Mouse (Mus musculus) MEL (cell line): Measurements from ENCODE around the gene Swsap1. TPM values are rescaled to one million over a fixed set of nuclear protein-coding genes. Genes with fewer than 3 reads are reported as not detected.

Experiments used
- DNase-seq: peaks from one replicate; pipeline ENCODE4 v3.0.0; 2011; ENCODE audit warnings: low read depth, low spot score
- H3K27ac ChIP-seq: 2 replicates; pipeline ENCODE4 v1.5.1; 2012; ENCODE audit warnings: low read depth, mild to moderate bottlenecking, control low read depth, low read length, moderate library complexity; ENCODE audit not compliant: control insufficient read depth
- H3K27me3 ChIP-seq, 2 experiments: fragments of 150-350 bp in 1 of 2; sonication (generic) in 1 of 2; 2 replicates each; pipeline ENCODE4 v1.6.1; 2012; ENCODE audit warnings: low read length in 2 of 2, mild to moderate bottlenecking in 2 of 2, improper control_type of control experiment in 1 of 2, moderate library complexity in 1 of 2; ENCODE audit not compliant: insufficient read depth in 2 of 2, control insufficient read depth in 1 of 2
- H3K36me3 ChIP-seq, 2 experiments: 2 replicates each; pipeline ENCODE4 v1.6.1; 2012 to 2014; ENCODE audit warnings: low read length in 2 of 2, improper control_type of control experiment in 1 of 2, inconsistent platforms in 1 of 2, mild to moderate bottlenecking in 1 of 2; ENCODE audit not compliant: insufficient read depth in 2 of 2, control insufficient read depth in 1 of 2
- H3K4me1 ChIP-seq, 2 experiments: fragments of 150-350 bp in 1 of 2; sonication (generic) in 1 of 2; 2 replicates each; pipeline ENCODE4 v1.6.1; 2012; ENCODE audit warnings: low read length in 2 of 2, improper control_type of control experiment in 1 of 2, mild to moderate bottlenecking in 1 of 2; ENCODE audit not compliant: insufficient read depth in 2 of 2, control insufficient read depth in 1 of 2
- H3K4me3 ChIP-seq, 2 experiments: fragments of 150-350 bp in 1 of 2; sonication (generic) in 1 of 2; 2 replicates each; pipeline ENCODE4 v1.5.1; 2012; ENCODE audit warnings: low read depth in 2 of 2, low read length in 2 of 2, mild to moderate bottlenecking in 2 of 2, moderate library complexity in 2 of 2, control low read depth in 1 of 2, improper control_type of control experiment in 1 of 2; ENCODE audit not compliant: control insufficient read depth in 1 of 2, insufficient read depth in 1 of 2
- H3K79me2 ChIP-seq: 2 replicates; pipeline ENCODE4 v1.6.1; 2012; ENCODE audit warnings: mild to moderate bottlenecking, low read length, moderate library complexity; ENCODE audit not compliant: control insufficient read depth, poor library complexity, insufficient read depth
- H3K9ac ChIP-seq: 2 replicates; pipeline ENCODE4 v1.6.1; 2012; ENCODE audit warnings: low read depth, mild to moderate bottlenecking, control low read depth, low read length, moderate library complexity; ENCODE audit not compliant: control insufficient read depth, poor library complexity, severe bottlenecking
- H3K9me3 ChIP-seq: fragments of 150-350 bp; sonication (generic); replicated peaks from 2 replicates; pipeline ENCODE4 v1.6.1; 2012; ENCODE audit warnings: mild to moderate bottlenecking, low read length, improper control_type of control experiment, moderate library complexity; ENCODE audit not compliant: insufficient read depth
- BHLHE40 ChIP-seq: IDR thresholded peaks from 2 replicates; pipeline ENCODE4 v1.6.1; 2012; ENCODE audit warnings: low read depth, mild to moderate bottlenecking, inconsistent platforms, low read length, improper control_type of control experiment, borderline replicate concordance
- CHD1 ChIP-seq: IDR thresholded peaks from 2 replicates; pipeline ENCODE4 v1.6.1; 2012; ENCODE audit warnings: low read depth, mild to moderate bottlenecking, inconsistent platforms, low read length, improper control_type of control experiment
- CHD2 ChIP-seq: IDR thresholded peaks from 2 replicates; pipeline ENCODE4 v1.6.1; 2011; ENCODE audit warnings: low read length, improper control_type of control experiment
- EP300 ChIP-seq, 2 experiments: IDR thresholded peaks; 2 replicates each; pipeline ENCODE4 v1.6.1; 2011; ENCODE audit warnings: improper control_type of control experiment in 2 of 2, low read length in 2 of 2, low read depth in 1 of 2, mild to moderate bottlenecking in 1 of 2
- GATA1 ChIP-seq: IDR thresholded peaks from 2 replicates; pipeline ENCODE4 v1.6.1; 2011; ENCODE audit warnings: low read depth, low read length, improper control_type of control experiment
- KAT2A ChIP-seq: conservative IDR thresholded peaks from 2 replicates; pipeline ENCODE4 v1.6.1; 2012; ENCODE audit warnings: low read depth, low read length, improper control_type of control experiment, inconsistent platforms
- MEF2A ChIP-seq: IDR thresholded peaks from 2 replicates; pipeline ENCODE4 v1.6.1; 2014; ENCODE audit warnings: low read depth, mild to moderate bottlenecking, inconsistent platforms, low read length, improper control_type of control experiment; ENCODE audit not compliant: poor library complexity, insufficient replicate concordance, severe bottlenecking; ENCODE audit errors: extremely low read depth
- NELFE ChIP-seq: IDR thresholded peaks from 2 replicates; pipeline ENCODE4 v1.6.1; 2011; ENCODE audit warnings: low read depth, low read length, improper control_type of control experiment
- POLR2AphosphoS2 ChIP-seq: IDR thresholded peaks from 2 replicates; pipeline ENCODE4 v1.6.1; 2011; ENCODE audit warnings: low read length, improper control_type of control experiment
- SMC3 ChIP-seq: IDR thresholded peaks from 2 replicates; pipeline ENCODE4 v1.6.1; 2011; ENCODE audit warnings: low read depth, low read length, improper control_type of control experiment
- UBTF ChIP-seq: IDR thresholded peaks from 2 replicates; pipeline ENCODE4 v1.6.1; 2012; ENCODE audit warnings: low read depth, mild to moderate bottlenecking, inconsistent platforms, low read length, improper control_type of control experiment, moderate library complexity, borderline replicate concordance; ENCODE audit not compliant: insufficient read depth
- USF1 ChIP-seq: IDR thresholded peaks from 2 replicates; pipeline ENCODE4 v1.6.1; 2014; ENCODE audit warnings: low read depth, mild to moderate bottlenecking, inconsistent platforms, low read length, improper control_type of control experiment, moderate library complexity
- ZNF384 ChIP-seq: IDR thresholded peaks from 2 replicates; pipeline ENCODE4 v1.6.1; 2012; ENCODE audit warnings: low read depth, mild to moderate bottlenecking, inconsistent platforms, low read length, improper control_type of control experiment
- polyA plus RNA-seq, 2 experiments: library from polyadenylated mRNA; stranded (reverse) in 1 of 2; unstranded in 1 of 2; fragments of >175 nt in 1 of 2; fragments of >200 nt in 1 of 2; gene quantifications; 2 replicates each; pipeline versions ENCODE4 v1.2.1 to v1.2.4; 2012; ENCODE audit warnings: low replicate concordance in 2 of 2, low read depth in 1 of 2; ENCODE audit not compliant: insufficient read length in 2 of 2, insufficient read depth in 1 of 2, missing spikeins in 1 of 2
- total RNA-seq: library from RNA; depleted of rRNA; stranded (reverse); fragments of 300-350 nt; gene quantifications from 2 replicates; pipeline ENCODE4 v1.2.3, GENCODE M21; 2012

Gene Swsap1
- total and polyA plus RNA-seq, 3 experiments, result 17.2 to 19.3 TPM; not detected in 1

GRCm38 (mm10) chr9:21960135-21960534 lies 4.6 kb downstream of the Swsap1 start:
- H3K27me3 ChIP-seq, result no peaks in the 10 kb centered on the region
- peaks cover 14 to 32% of the 10 kb centered on the region in 2 experiments for H3K36me3 ChIP-seq
- no peak for DNase-seq
- peak overlapping the region; percentile 91; the same call in 1 of the 2 replicates for H3K27ac ChIP-seq
- H3K9me3 ChIP-seq, result no peaks in the 10 kb centered on the region
- peaks cover 15 to 40% of the 10 kb centered on the region in 2 experiments for H3K4me1 ChIP-seq
- no peak overlapping the region; a peak in 1 of 4 replicates for H3K4me3 ChIP-seq
- peaks cover 42% of the 10 kb centered on the region for H3K79me2 ChIP-seq
- H3K9ac ChIP-seq, result peak overlapping the region; percentile 77
- TF ChIP-seq MEF2A, result no peak
- TF ChIP-seq SMC3, result no peak
- no peak for TF ChIP-seq USF1
- no peak for TF ChIP-seq NELFE
- no peak for TF ChIP-seq GATA1
- no peak for TF ChIP-seq CHD2
- TF ChIP-seq KAT2A, result no peak
- TF ChIP-seq CHD1, result no peak
- no peak for TF ChIP-seq ZNF384
- no peak for TF ChIP-seq UBTF

- DNase-seq, result peak; percentile 59
- Histone ChIP-seq H3K9me3 (no peaks in the 10 kb centered on the region), H3K27ac (peak overlapping the region; percentile 91), H3K27me3 (no peaks in the 10 kb centered on the region), H3K4me3 (peak overlapping the region; percentile 75 to 77), H3K36me3 (peaks cover 14 to 32% of the 10 kb centered on the region in 2 experiments)
- TF ChIP-seq GATA1 (peak; percentile 97), POLR2AphosphoS2 (no peak), CHD1 (no peak), MEF2A (no peak), BHLHE40 (no peak)
- TF ChIP-seq, all 39 proteins: peak for 1
- Histone ChIP-seq H3K79me2 (peaks cover 41% of the 10 kb centered on the region), H3K9ac (peak overlapping the region; percentile 77), H3K4me1 (peaks cover 15 to 40% of the 10 kb centered on the region in 2 experiments)
Measured at GRCm38 (mm10) chr9:21960558-21961208, 5.1 kb downstream of the Swsap1 start.

GRCm38 (mm10) chr9:21961366-21961980 lies 5.9 kb downstream of the Swsap1 start:
- DNase-seq, result peak; percentile 91
- Histone ChIP-seq H3K9ac (peak overlapping the region; percentile 77), H3K4me3 (peak overlapping the region; percentile 75 to 77), H3K79me2 (peaks cover 41% of the 10 kb centered on the region), H3K36me3 (peaks cover 14 to 30% of the 10 kb centered on the region in 2 experiments), H3K9me3 (no peaks in the 10 kb centered on the region), H3K4me1 (peaks cover 13 to 37% of the 10 kb centered on the region in 2 experiments), H3K27ac (peak overlapping the region; percentile 91), H3K27me3 (no peaks in the 10 kb centered on the region)
- TF ChIP-seq GATA1, result 0 out of 2 replicates have a peak, but pooled peaks have one; percentile 26
- TF ChIP-seq EP300 (IDR thresholded peaks at IDR 0.05; ENCODE audit: low read depth in 1 of 2, low read length in 2 of 2), result no peak
